Mouse (Mus musculus) hindlimb bud, embryonic 11.5 days (tissue): ENCODE measurements around the gene Ap4b1.
"Not testable (repeated sequence)": the region's sequence is repeated elsewhere in the genome, so short reads cannot be mapped to it uniquely, and the experiment has no call there.

Experiments
- DNase-seq: peaks from one replicate; pipeline ENCODE4 v3.0.0-alpha.2; 2012; ENCODE audit warnings: low read depth, low spot score; ENCODE audit errors: extremely low spot score

Gene Ap4b1

DNA sequence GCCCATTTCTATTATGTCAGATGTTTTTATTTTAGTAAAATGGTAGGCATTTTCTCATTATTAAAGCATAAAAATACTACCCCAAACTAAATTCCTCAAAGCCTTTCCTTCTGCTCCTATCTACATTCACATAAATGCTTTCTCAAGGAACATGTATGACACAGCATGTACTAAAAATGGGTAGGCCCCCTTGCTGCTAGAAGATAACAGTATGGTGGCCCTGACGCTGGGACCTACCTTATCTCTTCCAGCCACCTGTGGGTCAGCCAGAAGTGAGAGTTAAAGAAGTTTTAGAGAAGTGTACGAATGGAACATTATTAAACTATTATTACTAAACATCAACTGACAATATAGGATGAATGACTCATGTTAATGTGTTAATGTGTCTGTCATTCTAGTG is 9.8 kb upstream of the Ap4b1 start:
- no peak for DNase-seq

DNA sequence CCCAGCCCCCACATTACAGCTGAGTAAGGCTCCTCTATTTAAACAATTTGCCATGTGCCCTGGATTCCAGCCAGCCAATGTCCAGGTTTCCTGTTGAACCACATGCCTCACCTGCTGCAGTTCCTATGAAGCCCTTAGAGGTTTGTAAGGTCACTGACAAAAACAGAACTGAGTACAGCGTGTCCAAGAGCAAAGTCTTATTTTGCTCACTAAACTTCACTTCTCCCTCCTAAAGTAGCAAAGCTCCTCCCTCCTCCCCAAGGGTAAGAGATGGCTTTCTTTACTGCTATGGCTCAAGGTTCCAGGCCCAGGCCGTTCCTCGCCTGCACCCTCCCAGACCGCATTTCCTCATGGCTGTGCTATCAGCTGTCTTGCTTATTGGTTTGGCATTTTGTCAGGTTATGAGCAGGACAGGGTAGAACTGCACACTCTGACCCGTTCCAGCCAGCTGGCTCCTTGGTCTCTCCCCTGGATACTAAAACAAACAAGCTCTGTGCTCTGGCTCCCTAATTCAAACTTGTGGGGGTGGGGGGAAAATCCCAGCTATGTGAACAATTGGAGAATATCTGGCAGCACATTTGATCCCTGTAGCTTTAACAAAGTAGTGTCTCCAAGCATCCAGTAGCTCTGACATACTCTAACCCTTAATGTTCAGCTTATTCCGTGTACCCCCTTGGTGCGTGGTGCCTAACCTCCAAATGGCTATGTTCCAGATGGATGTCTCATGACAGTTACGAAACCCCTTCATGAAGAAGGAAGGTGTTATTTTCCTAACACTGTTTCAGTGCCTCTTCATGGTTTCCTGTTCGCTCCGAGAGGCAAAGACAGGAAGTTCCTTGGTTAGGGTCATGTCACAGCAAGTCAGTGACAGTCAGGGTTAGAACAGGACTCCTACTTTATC is 7.4 kb upstream of the Ap4b1 start:
- DNase-seq, result no peak

DNA sequence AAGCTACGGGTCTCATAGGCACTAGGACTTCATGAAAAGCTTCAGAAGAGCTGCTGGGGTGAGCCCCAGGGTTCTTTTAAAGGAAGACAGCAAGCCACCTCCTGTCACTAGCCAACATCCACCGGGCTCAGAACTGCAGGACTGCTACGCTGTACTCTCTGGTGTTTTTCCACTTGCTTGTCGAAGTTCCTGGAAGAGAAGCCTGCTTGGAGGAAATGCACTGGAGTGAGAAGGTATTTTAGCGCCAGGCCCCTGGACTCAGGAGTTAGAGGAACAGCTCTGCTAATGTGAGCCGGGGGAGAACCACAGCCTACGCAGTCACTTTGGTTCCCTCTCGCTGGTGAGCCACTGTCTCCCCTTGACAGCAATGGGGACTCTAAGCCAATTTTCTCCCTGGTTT is 6.5 kb upstream of the Ap4b1 start:
- no peak for DNase-seq

DNA sequence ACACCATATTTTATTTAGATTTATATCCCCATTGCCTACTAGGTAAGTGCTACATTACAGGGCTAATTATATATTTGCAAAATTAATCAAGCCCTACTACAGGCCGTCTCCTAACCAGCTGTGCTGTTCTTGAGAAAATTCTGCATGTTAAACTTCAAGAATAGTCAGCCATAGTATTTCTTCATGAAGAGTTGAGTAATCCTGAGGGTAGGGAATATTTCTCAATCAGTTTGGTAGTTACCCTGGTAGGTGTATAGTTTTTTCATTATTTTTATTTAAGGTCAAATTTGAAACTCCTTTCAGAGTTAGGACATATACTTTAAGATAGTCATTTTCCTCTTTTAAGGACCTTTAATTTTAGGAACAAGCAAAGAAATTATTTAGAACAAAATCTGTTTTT is 3.6 kb upstream of the Ap4b1 start:
- no peak for DNase-seq

DNA sequence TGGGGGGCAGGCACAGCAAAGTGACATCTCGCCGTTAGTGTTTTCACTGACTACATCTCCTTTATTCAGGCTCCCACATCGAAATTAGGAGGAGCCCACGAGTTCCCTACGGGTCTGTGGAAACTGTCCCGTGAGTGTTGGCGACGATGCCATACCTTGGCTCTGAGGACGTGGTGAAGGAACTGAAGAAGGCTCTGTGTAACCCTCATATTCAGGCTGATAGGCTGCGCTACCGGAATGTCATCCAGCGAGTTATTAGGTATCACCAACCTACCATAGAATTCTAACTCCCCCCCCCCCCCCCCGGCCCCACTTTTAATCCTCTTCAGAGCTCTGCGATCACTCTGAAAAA is 455 bp downstream of the Ap4b1 start:
- no peak for DNase-seq

DNA sequence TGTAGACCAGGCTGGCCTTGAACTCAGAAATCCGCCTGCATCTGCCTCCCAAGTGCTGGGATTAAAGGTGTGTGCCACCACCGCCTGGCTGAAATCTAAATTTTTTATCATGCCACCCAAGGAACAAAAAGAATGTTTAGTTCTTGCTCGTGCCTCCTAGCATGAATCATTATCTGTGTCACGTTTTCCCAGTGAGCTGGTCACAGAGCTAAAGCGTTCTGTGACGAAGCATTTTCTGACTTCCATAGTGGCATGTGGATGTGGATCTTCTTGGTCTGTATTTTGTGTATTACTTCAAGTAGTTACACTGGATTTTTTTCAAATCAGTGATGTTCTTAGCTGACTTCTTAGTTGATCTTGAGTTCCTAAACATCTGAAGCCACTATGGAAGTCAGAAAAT is 1.6 kb downstream of the Ap4b1 start:
- no peak for DNase-seq

DNA sequence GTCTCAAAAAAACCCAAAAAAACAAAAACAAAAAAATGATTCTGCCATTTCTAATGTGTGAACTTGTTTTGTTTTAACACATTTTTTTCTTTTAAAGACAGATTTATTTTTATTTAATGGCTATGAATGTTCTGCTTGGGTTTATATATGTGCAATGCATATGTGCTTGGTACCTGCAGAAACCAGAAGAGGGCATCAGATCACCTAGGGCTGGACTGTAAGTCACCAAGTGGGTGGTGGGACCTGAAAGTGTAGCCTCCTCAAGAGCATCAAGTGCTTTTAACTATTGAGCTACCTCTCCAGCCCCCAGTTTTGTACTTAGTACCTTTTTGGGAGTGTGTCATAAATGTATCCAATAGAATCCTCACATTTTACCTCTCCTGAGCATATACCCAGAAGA is 18.2 kb downstream of the Ap4b1 start:
- no peak for DNase-seq

DNA sequence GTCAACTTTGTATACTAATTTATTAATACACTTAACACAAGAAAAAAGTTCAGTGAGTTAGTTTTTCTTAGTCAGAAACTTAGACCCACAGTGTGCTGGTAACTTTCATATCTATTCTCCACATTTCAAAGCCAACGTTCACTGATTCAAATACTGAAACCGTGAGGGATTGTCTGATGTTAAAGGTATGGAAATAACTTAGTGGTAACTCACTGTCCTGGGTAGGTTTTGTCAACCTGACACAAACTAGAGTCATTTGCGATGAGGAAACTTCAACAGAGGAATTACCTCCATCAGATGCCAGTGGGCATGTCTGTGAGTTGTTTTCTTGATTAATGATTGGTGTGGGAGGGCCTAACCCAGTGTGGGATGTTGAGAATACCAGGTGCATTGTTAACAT is 19.7 kb downstream of the Ap4b1 start:
- DNase-seq, result no peak

DNA sequence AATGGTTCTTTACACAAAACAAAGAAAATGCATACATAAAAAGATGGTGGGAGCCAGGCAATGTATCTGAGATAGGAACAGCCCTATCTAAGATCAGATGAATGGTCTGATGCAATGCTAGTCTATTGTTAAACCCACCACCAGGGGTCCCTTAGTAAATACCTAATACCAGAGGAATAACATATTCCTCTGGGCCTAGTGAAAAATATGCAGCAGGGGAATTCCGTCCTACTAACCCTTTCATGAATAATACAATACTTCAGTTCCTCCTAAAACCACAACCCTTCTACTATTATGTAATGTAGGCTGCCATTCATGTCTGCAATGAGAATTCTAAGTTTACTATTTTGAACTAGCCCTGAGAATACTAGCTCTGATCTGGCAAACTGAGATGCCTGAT is 21.4 kb downstream of the Ap4b1 start:
- DNase-seq, result not testable (repeated sequence)

DNA sequence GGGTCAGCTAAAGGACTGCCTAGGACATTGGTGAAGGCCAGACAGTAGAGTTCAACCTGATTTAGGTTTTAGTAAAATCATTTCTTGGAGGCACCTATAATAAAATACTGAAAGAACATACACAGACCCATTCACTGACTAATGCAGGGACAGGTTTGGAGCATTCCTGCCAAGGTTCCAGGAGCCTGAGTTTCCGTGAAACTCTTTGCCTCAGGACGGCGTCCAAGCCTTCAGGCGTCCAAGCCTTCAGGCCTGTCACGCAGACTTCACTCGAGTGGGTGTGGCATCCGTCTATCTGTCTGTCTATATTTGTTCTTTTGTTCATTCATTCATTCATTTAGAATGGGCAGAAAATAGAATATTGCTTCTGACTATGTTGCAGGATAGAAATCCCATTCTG is 21.8 kb downstream of the Ap4b1 start:
- no peak for DNase-seq

DNA sequence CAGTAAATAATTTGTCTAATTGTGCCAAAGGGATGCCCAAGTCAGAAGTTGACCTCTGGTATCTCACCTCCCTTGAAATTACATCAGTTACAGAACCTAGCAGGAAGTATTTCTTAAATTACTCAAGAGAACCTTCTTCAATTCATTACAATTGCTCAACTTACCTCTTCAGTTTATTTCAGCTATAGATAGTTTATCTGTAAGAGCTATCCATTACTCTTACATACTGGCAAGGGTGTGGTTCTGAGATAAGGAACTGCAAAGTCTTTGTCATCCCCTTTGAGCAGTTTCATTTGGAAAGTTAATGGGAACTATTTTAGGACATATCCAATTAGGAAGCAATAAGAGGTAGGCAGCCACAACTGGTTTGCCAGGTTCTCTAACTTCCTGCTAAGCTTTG is 23.1 kb downstream of the Ap4b1 start, which contains the start of gene Bcl2l15:
Bcl2l15 (plus strand) TSS at position 176 of the 400 bp plus-strand sequence.
- no peak for DNase-seq

DNA sequence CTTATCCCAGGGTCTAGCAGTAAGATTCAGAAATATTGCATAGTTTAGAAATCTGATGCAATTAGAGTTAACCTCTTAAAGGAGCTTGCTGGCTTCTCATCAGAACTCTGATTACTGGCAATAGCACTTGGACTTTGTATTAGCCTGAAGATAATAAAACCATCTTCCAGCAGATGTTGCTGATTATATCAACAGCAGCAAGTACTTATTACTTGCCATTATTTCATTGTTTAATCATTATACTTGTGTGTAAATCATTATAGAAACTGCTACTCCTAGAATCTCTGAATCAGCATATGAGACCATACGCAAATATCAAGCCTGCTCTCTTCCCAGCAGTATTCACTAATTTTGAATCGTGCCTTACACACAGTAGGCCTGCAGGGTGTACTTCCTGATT is 24.7 kb downstream of the Ap4b1 start:
- DNase-seq, result no peak

DNA sequence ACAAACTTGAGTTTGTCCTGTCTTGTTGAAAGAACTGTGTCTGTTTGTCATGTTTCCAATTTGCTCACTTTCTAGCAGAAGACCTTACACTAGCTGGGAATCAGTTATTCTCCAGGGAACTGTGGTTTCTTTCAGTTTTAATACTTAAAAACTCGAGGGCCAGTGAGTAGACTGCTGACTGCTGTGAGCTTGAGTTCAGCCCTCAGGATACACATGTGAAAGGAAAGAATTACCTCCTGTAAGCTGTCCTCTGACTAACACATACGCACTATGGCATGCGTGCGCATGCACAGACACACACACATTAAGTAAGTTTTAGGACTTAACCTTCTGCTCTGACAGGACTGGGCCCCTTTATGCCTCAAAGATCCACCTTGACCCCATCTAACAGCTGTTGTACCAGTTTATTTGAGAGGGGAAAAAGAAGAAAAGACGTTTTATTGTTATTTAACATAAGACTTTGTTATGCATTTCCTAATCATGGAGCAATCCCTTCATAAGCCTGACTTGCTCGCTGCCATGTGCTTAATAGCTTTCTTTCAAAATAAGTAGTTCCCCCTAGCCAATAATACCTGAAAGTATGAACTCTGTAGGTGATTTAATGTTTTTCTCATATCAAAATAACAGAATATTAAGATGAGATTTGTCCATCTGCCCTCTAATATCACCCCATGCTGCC is 26.1 kb downstream of the Ap4b1 start:
- no peak for DNase-seq

DNA sequence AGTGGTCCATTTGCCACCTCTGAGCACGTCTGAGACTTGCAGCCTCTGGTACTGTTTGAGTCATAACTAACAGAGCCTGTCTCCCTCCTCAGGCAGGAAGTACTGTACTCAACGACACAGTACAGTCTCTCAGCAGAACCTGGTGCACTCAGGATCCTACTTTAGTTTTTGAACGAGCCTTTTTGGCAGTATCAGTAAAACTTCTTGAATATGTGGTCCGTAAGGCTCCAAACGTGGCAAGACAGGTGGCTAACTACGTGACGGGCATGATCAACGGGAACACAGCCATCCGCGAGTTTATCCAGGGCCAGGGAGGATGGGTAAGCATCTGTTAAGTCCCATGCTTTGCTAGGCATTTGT is 26.6 kb downstream of the Ap4b1 start:
- DNase-seq, result no peak

DNA sequence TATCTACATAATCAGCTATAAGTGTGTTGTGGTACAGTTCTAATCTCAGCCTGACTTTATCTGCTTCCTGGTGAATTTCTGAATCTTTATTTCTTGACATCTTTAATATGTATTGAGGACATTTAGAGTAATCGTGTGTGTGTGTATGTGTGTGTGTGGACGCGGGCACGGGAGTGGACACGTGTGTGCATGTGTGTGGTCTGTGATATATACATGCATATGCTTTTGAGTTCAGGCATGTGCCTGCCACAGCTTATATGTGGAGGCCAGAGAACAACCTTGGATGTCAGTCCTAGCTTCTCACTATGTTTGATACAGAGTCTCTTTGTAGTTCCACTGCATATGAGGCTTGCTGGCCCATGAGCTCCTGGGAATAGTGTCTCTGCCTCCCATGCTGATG is 27.1 kb downstream of the Ap4b1 start:
- no peak for DNase-seq

DNA sequence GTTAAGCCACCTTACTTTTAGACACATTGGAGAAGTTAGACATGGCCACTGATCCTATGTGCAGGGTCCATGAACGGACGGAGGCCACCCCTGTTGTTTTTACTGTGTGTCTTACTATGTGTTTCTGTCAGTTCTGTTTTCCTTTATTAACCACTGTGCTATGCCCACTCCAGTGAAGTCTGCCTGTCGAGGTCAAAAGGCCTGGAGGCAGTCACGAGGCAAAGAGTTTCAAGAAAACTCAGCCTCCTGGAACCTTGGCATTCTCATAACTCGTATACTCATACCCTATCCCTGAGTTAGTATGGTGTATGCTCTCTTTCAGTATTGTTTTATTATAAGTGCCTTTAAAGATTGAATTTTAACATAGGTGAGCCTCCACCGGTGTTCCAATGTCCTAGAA is 30.4 kb downstream of the Ap4b1 start:
- no peak for DNase-seq

DNA sequence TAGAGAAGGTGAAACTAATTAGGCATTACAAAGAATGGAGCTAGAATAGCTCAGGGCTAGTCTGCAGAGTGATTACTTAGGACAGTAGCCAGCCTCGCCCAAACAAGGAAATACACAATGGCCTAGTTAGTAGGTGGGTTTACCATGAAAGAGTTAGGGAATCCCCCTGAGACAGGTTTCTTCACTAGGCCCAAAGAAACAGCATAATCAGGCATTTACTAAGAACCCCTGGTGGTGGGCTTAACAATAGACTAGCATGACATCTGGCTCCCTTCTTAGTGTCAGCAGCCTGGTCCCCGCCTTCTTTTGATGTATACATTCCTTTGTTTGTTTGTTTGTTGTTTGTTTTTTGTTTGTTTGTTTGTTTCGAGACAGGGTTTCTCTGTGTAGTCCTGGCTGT is 30.9 kb downstream of the Ap4b1 start:
- not testable (repeated sequence) for DNase-seq

DNA sequence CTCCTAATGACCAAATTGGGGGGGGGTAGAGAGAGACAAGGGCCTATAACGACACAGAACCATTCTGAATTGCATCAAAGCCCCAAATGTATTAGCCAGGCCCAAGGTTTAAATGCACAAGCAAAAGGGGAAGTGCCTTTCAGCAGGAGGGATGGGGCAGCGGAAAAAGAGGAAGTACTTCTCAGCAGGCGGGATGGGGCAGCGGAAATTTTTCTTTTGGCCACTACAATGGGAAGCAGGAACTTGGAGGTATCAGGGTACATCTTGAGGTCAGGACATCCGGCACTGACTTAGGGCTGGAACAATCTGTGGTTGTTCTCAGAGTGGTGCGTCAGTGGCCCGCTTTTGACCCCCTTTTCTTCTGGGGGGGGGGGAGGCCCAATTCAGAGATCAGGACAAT is 31.6 kb downstream of the Ap4b1 start:
- DNase-seq, result not testable (repeated sequence)

DNA sequence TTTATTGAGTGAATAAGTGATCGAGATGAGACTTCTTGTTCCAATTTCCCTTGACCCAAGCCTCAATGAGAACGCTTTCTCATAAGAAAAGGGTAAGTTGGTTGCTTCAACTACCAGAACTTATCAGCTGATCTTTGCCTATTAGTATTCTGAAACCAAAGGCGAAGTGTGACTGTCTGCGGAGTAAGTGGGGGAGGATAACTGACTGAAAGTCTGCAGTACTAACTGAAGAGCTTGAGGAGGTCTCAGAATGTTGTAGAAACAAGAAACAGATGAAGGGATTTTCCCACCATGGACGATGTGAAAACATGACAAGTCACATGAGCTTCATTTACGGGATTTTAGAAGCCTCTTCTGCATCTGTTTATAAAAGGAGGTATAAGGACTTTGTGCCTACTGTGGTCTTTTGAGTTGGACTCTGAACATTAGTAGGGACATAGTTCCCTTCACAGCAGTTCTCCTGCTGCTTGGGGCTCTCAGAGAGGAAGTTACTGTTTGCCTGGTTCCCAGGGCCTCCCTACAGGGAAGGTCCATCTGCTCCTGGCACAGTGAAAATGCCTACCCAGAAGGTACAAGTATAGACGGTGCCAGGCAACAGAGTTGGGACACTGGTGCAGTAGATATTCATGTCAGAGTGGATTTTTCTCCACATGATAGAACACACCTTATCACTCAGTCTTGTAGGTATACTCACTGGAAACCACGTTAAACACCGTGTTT is 41.5 kb downstream of the Ap4b1 start:
- DNase-seq, result no peak

DNA sequence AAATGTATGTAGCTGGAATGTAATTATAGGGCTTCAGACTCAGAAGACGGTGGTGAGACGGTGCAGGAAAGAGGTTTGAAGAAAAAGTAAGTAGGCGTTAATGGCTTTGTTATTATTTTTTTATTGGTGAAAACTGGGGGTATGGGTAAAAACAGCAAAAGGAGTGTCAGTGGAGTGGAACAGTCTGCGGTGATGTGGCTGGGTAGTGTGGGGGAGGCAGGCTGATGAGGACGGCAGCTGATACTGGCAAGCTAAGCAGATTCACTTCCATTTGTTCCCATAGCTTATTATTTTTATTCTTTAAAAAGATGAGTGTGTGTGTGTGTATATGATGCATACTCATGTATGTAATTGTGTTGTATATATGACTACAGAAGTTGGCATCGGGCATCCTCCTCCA is 42.2 kb downstream of the Ap4b1 start:
- DNase-seq, result no peak

DNA sequence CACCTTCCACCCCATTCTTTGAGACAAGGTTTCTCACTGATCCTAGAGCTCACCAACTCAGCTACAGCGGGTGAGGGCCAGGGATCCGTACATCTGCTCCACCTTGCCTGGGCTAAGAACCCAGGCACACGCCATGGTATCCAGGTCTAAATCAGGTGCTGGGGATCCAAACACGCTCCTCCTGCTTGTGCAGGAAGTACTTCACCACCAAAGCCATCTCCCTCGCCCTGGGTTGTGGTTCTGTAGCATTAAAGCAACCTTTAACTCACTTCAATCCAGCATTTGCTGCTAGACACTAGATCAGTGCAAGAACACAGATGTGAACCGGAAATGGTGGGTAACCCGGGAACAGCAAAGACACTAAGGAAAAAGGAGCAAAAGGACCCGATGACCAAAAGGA is 42.6 kb downstream of the Ap4b1 start:
- DNase-seq, result no peak
